In the genomic region with DNA sequence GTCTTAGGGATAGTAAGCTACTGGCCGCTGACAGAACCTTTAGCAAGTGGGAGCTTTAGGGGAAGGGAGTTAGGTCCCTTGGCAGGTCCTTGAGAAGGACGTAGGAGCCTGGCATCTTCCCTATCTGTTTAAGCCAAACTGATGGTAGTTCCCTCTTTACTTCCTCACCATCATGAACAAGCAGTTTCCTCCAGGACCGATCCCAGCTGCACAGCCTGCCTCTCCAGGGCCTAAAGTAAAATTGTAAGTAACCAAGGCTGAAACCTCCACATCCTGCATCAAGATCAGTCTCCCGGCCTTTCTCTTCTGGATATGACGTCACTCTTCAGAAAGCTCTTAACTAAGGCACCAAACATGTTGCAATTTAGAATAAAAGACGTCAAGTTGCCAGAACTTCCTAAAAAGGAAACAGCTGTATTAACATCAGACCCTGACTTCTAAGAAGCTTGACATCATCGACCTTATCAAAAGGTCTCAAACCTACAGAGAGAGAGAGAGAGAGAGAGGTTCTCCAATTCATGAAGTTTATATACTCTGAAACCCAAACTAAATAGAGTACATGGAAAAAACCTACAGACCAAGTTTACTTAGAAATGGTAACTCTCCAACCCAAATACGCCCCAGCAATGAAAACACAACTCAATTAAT, we compare ENCODE assay signal across 16 mouse cellular contexts.
"Had no signal": no experiment of that assay in that cellular context is flagged by ENCODE, and none has a peak within 500 bp of the region (broad histone marks: within the 10 kb centered on the region; RNA-seq: fewer than 3 reads in every experiment).

No protein-coding gene starts in this region.

- H3K9me3 ChIP-seq: limb, embryonic 12.5 days; liver, embryonic 13.5 days; lung, embryonic 15.5 days; midbrain, embryonic 12.5 days; neural tube, embryonic 13.5 days; stomach, embryonic 15.5 days had no signal

- DNase-seq: kidney, postnatal 4 days; liver; liver, embryonic 13.5 days; liver, postnatal 0 days; retina, postnatal 1 day; right cerebral cortex, postnatal 4 days; spleen, adult 18-20 months; thymus, postnatal 36 days had no signal

- H3K4me2 ChIP-seq: limb, embryonic 12.5 days; liver, embryonic 13.5 days; lung, embryonic 15.5 days; midbrain, embryonic 12.5 days; neural tube, embryonic 13.5 days; stomach, embryonic 15.5 days had no signal

- H3K27me3 ChIP-seq: limb, embryonic 12.5 days; liver, embryonic 13.5 days; lung, embryonic 15.5 days; midbrain, embryonic 12.5 days; stomach, embryonic 15.5 days had no signal

- H3K4me3 ChIP-seq: layer of hippocampus, adult 2 months; limb, embryonic 12.5 days; liver, embryonic 13.5 days; lung, embryonic 15.5 days; midbrain, embryonic 12.5 days; neural tube, embryonic 13.5 days; stomach, embryonic 15.5 days had no signal

- H3K36me3 ChIP-seq: limb, embryonic 12.5 days; liver, embryonic 13.5 days; lung, embryonic 15.5 days; midbrain, embryonic 12.5 days; neural tube, embryonic 13.5 days; stomach, embryonic 15.5 days had no signal

- H3K9ac ChIP-seq: limb, embryonic 12.5 days; liver, embryonic 13.5 days; liver, postnatal 0 days; lung, embryonic 15.5 days; midbrain, embryonic 12.5 days; neural tube, embryonic 13.5 days; stomach, embryonic 15.5 days had no signal

- H3K27ac ChIP-seq: kidney, postnatal 0 days; layer of hippocampus, adult 2 months; limb, embryonic 12.5 days; liver, embryonic 13.5 days; lung, embryonic 15.5 days; midbrain, embryonic 12.5 days; neural tube, embryonic 13.5 days; stomach, embryonic 15.5 days had no signal

- H3K4me1 ChIP-seq: liver, embryonic 13.5 days; lung, embryonic 15.5 days; midbrain, embryonic 12.5 days; neural tube, embryonic 13.5 days; stomach, embryonic 15.5 days had no signal

- ATAC-seq: liver, postnatal 0 days; midbrain, embryonic 16.5 days had no signal
